Mouse (Mus musculus): ENCODE data around the gene Ly6g5c. TPM values are rescaled to one million over a fixed set of nuclear protein-coding genes. Genes with fewer than 3 reads are reported as not detected.
A peak's percentile ranks its signal among the peaks of the same experiment; 100 is the strongest.

Gene Ly6g5c
- total RNA-seq, 2 experiments from 2014 or later, result not detected

DNA sequence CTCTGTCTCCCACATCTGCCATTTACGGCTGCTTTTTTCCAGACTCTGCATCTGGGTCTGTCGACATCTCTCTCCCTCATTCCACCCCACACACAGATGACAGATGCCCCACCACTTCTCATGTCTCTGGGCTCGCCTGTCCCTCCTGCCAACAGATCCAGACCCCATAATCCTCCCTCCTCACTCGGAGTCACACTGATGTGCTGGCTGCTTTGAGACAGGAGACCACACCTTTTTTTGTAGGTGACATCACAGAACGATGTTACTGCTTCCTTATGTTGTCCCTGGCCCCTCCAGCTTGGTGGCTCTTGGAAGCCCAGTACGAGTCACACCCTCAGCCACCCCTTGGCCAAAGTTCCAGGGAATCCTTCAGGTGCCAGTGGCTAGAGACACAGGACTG is 27.8 kb upstream of the Ly6g5c start:
- intact Hi-C loops (cut with DNase I), result no loop called here
- DNase-seq, result no peak

DNA sequence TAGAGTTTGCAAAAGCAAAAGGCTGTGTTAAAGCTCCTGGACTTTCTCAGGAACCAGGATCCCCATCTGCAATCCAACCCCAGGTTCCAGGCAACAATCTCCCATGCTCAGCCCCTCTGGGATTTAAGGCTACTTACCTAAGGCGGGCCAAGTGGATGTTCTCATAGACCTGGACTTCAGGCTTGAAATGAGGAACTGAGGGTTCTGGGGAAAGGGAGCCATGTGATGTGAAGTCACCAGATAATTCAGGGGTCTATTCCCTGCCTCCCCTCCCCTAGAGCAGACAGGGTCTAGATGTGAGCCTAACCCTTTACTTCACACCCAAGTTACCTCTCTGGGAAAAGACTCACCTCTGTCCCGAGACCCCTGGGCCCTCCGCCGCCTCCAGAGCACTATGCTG is 27.4 kb upstream of the Ly6g5c start:
- DNase-seq, result no peak
- intact Hi-C loops (cut with DNase I), result no loop called here

DNA sequence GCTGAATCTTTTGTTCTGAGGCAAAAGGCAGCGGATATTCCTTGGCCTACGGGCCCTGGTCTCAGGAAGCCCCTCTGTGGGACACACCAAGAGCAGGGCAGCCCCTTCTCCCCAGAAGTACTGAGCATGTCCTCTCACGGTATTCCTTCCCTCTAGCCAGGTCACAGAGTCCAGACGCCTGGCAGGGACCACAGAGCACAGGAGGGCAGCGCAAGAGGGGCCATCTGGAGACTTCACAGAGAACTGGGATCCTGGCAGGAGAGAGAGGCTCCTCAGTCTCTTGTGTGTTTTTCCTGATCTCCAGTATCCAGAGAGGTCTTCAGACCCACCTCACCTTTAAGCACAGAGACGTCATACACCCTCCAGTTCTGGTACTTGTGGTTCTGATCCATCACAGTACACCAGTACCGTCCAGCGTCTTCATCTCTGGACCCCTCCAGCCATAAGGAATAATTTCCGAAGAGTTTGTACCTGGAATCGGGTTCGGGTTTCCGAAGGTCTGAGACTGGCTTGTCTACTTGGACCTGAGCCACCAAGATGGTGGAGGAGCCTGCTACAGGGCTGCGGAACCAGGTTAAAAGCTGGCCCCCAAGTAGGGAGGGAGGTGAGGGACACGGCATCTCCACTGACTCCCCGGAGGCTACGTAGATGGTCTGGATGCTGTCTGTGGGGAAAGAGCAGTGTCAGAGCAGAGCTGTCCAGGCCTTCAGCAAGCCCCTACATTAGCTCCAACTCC is 25.1 kb upstream of the Ly6g5c start:
- no peak for DNase-seq
- intact Hi-C loops (cut with DNase I), result no loop called here

DNA sequence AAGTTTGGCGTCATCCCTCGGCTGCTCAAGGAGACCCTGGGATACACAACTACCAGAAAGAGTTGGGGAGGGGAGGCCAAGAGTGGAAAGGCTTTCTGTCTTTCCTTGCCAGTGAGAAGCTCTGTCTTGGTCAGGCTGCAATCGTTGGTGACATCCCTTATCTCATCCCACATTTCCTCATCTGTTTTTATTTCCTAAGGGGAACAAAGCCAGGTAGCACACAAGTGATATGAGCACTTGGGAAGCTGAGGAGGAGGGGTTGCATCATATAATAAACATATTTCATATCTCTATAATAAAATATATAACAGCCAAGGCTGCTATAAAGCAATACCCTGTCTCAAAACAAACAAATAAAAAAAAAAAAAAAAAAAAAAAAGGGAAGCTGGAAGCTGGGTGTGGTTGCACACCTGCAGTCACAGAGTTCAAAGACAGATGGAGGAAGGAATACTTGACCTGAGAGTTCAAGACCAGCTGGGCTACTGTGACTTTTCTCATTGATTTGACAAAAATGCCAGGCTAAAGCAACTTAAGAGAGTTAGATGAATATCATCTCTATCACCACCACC is 24.1 kb upstream of the Ly6g5c start:
- no peak for DNase-seq
- intact Hi-C loops (cut with DNase I), result no loop called here

DNA sequence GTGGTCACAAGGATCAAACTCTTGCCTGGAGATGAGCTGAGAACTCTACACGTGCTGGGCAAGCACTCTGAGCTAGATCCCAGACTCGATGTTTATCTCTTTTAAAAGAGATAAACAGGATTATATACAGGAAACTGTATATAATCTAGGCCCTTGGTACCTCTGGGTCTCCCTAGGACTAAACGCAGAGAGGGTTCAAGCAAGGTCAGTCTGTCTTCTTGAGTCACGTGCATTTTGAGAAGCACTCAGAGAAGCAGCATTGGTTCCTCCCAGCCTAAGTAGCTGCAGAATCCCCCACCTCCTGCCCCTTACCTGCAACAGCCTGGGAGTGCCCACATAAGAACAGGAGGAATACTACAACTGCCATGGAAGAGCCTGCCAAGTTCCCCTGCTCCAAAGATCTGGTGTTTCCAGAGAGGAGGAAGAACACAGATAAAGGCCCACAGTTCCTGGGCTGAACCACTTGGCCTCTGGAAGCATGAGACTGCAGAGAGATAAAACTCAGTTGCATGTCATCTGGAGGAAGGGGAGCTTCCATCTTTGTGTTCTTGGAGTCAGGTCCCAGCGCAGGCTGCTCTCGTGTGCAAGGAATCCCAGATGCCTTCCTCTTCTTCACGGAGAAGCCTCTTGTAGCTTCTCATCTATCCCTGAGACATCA is 22.7 kb upstream of the Ly6g5c start, which contains the start of gene Ly6g6f:
TSS of gene Ly6g6f (minus strand) at position 403 of the 658 bp plus-strand sequence.
- no peak for DNase-seq
- intact Hi-C loops (cut with DNase I), result no loop called here

DNA sequence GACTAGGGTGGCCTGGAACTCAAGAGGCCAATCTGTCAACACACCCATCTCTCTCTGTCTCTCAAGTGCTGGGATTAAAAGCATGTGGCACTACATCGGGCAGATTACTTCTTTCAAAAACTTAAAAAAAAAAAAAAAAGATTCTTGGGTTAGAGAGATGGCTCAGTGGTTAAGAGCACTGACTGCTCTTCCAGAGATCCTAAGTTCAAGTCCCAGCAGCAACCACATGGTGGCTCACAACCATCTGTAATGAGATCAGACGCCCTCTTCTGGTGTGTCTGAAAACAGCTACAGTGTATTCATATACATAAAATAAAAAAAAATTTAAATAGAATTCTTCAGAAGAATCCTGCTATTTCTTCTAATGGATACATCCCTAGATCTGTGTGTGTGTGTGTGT is 19.9 kb upstream of the Ly6g5c start:
- DNase-seq, result no peak
- intact Hi-C loops (cut with DNase I), result no loop called here

DNA sequence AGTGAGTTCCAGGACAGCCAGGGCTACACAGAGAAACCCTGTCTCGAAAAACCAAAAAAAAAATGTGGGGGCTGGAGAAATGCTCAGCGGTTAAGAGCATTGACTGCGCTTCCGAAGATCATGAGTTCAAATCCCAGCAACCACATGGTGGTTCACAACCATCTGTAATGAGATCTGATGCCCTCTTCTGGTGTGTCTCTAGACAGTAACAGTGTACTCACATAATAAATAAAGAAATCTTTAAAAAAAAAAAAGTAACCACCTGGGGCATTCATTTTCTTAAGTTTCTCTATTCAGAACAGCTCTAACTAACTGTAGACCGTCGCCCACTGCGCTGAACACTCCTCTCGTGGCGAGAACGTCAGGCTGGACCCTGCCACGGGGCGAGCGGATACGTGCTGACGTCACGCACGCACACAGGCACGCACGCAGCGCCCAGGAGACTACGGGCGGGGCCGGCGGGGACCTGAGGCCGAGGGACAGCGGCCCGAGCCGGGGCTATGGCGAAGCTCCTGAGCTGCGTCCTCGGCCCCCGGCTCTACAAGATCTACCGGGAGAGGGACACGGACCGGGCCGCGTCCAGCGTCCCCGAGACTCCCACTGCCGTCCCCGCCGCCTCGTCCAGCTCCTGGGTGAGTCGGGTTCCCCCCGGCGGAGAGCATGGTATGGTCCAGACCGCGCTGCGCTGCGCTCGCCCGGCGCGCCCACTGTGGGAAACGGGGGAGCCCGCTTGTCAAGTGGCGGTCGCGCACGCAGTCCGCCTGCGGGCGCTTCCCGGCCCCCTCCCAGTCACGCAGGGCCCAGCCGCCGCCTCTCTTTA is 19.0 kb upstream of the Ly6g5c start, which contains the start of gene Abhd16a:
TSS of gene Abhd16a (plus strand) at position 439 of the 820 bp plus-strand sequence.
- DNase-seq, result peak; percentile 96
- intact Hi-C loops (cut with DNase I), result no loop called here

DNA sequence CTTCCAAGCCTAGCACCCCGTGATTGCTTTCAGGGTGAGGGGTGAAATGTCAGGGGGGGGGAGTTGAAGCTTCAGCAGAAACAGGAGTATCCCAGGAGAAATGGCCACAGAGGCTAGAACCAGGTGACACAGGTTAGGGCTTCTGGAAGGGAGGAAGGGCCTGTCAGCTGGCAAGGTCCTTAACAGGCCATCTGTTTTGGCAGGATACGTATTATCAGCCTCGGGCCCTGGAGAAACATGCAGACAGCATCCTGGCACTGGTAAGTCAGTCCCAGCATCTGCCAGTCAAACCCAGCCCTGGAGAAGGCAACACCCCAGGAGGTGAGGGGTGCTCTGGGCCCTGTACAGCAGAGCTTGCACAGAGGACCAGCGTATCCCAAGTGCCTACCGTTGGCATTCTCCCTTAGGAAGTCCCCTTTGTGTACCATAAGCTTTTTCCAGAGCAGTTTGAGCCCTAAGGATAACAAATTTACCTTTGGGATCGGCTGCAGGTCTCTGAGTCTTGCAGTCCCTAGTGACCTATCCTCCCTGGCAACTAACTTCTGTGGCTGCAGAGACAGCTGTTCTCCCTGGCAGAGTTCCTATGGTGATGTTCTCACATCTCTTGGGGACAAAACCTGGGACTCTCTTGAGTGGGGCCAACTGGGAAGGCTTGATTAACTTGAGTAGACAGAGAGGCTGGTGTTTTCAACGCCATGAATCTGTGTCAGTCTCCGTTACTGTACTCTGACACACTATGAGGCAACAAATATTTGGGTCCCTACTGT is 17.7 kb upstream of the Ly6g5c start:
- intact Hi-C loops (cut with DNase I), result no loop called here

DNA sequence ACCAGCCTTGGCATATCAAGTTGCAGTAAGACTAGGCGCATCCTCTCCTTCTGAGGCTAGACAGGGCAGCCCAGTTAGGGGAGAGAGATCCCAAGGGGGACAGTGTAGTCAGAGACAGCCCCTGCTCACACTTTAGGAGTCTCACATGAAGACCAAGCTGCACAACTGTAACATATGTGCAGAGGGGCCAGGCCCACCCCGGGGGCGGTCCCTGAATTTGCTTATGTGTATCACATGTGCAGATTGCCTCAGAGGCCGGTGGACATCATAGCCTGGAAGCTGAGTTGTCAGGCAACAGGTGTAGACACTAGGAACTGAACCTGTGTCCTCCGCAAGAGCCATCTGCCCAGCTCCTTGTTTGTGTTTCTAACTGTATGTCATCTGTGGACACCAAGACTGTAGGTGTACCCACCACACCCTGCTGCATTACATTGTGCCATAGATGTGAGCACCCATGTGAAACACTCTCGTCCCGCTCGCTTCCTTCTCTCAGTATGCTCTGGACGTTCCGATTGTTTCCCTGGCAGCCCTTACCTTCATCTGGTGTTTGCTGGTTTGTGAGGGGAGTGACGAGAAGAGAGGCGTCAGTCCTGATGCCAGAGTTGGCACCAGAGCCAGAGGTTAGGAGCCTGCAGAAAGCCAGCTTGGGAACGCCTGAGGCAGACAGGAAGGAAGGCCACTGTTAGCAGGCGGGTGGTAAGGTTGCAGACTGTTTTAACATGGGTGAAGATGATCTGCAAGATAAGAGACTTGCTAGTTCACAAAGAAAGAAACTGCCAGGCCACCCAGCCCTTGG is 15.5 kb upstream of the Ly6g5c start:
- intact Hi-C loops (cut with DNase I), result no loop called here

More for the DNA sequence above, 17.7 kb upstream of the Ly6g5c start:
- DNase-seq, result peak; percentile 78

DNA sequence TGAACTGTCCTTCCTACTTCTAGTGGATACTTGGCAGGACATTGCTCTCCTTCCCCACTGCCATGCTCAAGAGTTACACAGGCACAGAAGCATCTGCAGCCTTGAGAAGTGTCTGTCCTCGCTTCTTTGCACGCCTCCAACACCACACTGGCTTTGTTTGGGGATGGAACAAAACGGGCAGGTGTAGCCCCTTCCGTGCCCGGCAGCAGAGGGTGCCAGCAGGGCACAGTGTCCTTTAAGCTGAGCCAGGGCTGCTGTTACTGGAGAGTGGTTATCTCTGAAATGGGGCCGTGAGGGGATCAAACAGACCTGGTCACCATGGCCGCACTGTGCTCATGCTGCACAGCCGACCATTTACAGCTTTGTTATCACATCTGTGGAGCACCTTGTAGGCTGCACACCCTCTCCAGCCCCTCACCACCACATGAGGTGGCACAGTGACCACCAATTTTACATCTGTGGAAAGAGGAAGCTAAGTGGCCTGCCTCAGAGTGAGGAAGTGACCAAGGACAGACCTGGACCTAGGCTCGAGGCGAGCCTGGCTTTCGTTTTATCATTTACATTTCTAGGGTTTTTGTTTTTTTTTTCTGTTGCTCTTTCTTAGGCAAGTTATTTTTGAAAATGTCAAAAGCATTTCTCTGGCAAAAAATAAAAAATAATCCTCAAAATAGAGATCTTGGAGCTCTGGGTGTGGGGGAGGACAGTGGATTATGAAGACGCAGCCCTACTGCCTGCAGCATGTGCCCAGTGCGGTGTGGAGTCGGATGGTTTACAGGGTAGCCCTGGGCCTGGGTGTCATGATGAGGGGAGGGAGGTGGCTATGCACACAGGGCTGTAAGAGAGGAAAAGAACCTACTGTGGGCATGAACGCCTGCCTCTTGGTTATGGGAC is 13.4 kb upstream of the Ly6g5c start:
- no peak for DNase-seq
- intact Hi-C loops (cut with DNase I), result no loop called here

More for the DNA sequence above, 15.5 kb upstream of the Ly6g5c start:
- DNase-seq, result no peak

DNA sequence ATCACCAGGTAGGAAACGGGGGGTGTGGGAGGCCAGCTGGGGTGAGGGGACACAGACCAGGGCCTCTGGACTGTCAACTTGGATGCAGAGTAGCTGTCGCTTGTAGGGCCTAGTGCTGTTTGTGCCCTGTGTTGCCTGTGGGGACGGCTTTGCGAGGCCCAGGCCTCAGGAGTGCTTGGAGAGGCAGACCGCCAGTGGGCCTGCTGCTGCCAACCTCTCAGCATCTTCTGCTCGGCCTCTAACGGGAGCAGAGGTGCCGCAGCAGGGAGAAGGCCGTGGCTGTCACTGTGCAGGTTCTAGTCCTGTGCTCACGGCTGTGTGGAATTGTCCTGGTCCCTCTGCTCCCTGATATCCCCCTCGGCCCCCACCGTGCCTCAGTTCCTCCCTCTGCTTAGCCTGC is 11.5 kb upstream of the Ly6g5c start:
- no peak for DNase-seq
- intact Hi-C loops (cut with DNase I), result no loop called here

DNA sequence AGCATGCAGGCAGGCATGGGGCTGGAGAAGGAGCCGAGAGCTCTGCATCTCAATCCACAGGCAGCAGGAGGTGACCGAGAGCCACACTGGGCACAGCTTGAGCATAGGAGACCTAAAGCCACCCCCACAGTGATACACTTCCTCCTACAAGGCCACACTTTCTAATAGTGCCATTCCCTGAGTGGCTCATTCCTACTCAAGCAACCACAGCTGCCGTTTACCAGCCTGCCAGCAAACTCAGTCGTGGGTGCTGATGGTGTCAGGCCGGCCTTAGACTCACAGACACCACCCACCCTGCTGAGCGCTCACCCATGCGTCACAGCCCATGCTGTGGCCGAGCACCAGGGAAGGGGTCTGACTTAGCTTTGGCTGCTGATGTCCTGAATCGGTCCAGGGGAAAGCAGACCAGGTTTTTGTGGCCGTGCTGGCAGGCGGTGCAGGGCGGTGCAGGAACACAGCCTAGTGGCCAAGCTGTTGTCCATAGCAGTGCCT is 10.9 kb upstream of the Ly6g5c start:
- peak; percentile 61 for DNase-seq
- intact Hi-C loops (cut with DNase I), result no loop called here

DNA sequence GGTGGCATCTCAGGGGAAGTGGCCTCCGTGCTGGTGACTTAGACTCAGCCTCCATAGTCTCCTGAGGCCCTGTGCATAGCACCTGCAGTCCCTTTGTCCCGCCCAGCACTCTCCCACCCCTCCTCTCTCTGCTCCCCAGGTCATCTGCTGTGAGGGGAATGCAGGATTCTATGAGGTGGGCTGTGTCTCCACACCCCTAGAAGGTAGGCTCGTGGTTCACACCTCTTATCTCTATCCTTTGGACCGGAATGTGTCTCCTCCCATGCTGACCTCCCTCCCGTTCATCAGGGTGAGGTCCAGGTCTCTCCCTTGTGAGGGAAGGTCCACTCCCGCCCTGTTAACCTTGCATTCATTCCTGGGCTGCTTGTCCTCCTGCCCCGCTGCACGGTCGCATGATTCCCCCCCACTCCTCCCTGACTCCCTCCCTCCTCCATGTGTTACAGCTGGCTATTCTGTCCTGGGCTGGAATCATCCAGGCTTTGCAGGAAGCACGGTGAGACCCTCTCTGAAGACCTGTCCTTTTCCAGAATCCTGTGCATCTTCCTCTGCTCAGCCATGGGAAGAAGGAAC is 7.8 kb upstream of the Ly6g5c start:
- intact Hi-C loops (cut with DNase I), result no loop called here
- no peak for DNase-seq

DNA sequence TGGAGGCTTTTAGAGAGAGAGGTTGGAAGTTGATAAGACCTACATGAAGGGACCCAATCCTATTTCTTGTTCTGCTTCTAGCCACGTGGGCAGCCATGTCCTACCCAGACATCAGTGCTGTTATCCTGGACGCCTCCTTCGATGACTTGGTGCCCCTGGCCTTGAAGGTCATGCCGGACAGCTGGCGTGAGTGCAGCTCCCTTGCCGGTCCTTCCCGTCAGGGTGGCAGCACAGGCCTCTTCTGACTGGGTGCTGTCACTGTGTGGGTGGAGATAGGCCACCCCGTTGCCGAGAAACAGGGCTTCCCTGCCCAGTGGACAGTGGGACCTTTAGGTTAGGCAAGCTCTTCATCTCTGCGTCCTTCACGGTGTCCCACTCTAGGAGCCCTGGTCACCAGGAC is 6.9 kb upstream of the Ly6g5c start:
- no peak for DNase-seq
- intact Hi-C loops (cut with DNase I), result no loop called here

DNA sequence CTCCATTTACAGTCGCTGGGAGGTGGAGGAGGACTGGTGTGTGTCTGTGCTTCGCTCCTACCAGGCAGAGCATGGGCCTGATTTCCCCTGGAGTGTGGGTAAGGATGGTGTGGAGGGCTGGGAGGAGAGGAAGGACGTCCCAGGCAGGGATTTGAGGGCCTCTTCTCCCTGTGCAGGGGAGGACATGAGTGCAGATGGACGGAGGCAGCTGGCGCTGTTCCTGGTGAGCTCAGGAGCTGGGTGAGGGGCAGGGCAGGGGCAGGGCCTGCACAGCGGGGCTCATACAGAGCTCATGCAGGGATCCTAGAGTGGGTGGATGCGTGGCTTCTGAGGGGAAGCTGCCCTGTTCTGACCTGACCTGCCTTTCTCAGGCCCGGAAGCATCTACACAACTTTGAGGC is 5.8 kb upstream of the Ly6g5c start:
- no peak for DNase-seq
- intact Hi-C loops (cut with DNase I), result no loop called here

DNA sequence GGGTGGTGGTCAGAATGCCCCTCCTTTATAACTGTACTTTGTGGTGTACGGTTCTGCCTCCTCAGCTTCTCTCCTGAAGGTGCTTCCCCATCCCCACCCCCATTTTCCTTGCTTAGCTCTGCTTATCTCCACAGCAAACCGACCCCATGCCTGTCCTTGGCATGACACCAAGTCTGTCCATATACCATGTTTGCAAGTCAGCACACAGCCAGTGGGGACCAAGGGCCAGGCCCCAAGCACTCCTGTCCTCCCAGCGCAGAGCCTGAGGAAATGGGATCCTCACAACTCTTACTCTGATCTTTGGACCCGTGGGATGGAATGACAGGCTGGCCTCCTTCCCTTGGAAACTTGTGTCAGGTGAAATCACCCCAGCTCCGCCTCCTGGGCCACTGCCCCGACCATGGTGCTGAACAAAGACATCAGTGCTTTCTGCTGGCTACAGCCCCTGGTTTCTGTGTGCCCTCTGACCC is 4.8 kb upstream of the Ly6g5c start:
- intact Hi-C loops (cut with DNase I), result no loop called here
- DNase-seq, result no peak

DNA sequence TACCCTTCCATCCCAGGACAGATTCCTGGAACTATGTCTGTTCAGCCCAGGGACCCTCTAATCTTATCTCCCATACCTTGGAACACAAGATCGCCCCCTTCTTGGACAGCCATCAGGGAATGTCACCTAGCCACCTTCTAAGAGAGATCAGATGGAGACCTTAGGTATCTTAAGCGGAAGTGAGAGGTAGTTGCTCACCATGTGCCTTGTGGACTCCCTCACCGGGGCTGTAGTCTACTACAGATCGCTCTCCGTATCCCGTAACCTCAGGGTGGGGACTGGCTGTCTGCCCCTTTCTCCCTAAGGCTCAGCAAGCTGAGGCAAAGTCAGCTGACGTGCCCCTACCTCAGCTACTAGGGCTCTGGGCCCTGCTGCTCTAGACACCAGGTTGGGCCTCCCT is 4.0 kb upstream of the Ly6g5c start:
- intact Hi-C loops (cut with DNase I), result no loop called here
- no peak for DNase-seq

DNA sequence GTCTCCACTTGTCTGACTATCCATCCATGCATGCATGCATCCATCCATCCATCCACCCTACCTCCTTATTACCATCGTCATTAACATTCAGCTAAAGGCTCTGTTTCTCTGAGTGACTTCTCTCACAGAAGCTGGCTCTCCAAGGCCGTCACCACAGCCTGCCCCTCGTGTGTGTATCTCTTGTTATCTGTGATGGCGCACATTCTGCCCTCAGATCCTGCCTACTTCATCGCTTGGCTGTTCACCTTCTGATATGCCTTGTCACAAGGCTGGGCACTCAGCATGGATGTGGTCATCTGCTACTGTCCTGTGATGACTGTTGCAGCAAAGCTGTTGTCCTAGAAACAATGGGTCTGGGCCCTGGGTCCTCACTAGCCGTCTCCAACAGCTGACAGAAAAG is 3.3 kb upstream of the Ly6g5c start:
- DNase-seq, result no peak
- intact Hi-C loops (cut with DNase I), result no loop called here

All from left cerebral cortex, postnatal 4 days (tissue).